Mouse (Mus musculus): ENCODE results near the gene Elof1.

DNA sequence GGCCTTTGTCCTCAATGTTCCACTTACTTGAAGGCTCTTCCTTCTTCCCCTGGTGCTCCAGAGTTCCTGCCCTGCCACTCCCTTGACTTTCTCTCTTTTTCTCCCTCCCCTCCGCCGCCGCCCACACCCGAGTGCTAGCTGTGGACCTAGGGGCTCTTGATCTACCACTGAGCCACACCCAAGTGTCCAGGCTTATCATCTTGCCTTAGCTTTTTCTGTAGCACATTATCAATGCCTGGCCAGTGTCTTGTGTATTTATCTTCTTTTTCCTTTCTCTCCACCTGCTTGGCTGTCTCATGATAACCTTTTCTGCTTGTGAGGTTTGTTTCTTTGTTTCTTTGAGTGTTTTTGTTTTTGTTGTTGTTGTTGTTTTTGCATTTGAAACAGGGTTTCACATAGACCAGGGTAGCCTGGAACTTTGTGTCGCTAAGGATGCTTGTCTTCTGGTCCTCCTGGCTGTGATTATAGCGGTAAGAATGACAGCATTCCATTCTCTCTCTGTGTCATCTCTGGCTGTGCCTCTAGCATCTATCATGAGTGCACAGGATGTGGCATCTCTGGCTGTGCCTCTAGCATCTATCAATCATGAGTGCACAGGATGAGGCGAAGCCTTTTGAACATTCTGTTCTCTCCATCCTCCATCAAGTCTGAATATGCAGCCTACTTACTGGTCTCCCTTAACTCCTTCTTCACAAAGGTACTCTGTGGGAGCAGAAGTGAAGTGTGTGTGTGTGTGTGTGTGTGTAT, 18.8 kb upstream of the Elof1 start, which contains the start of gene Acp5:
- TF ChIP-seq ZNF384 (IDR thresholded peaks at IDR 0.05; ENCODE audit: low read depth, low read length): no peak
- no peak for TF ChIP-seq ZC3H11A (IDR thresholded peaks at IDR 0.05; ENCODE audit: borderline replicate concordance, low read depth, low read length)
- TF ChIP-seq CHD2 (IDR thresholded peaks at IDR 0.05; ENCODE audit: low read depth, low read length): no peak
- TF ChIP-seq MAFK (IDR thresholded peaks at IDR 0.05; ENCODE audit: insufficient read depth, low read depth, low read length): no peak

All from ES-E14 (cell line).